Mouse (Mus musculus): ENCODE results near the gene Slc25a39. TPM values are rescaled to one million over a fixed set of nuclear protein-coding genes. Genes with fewer than 3 reads are reported as not detected.

Slc25a39 gene
- 85.9 and 88.4 TPM in 2 replicates for polyA plus RNA-seq (2012; rRNA removed)

GRCm38 (mm10) chr11:102407834-102408215, at the start of gene Slc25a39:
Slc25a39 (minus strand) TSS chr11:102407946.
- H3K4me1 ChIP-seq (ENCODE audit: control insufficient read depth, insufficient read depth, low read length): 0 out of 2 replicates have a peak, but pooled peaks cover 2% of the 10 kb centered on the region

GRCm38 (mm10) chr11:102455740-102456396, 48.1 kb upstream of the Slc25a39 start:
- no peaks in the 10 kb centered on the region for H3K4me1 ChIP-seq (ENCODE audit: control insufficient read depth, insufficient read depth, low read length)
- peak overlapping the region; percentile 57 for H3K4me3 ChIP-seq (ENCODE audit: insufficient read depth, low read length)
- TF ChIP-seq POLR2A (IDR thresholded peaks at IDR 0.05; ENCODE audit: extremely low read depth, insufficient read depth, low read length): 0 out of 2 replicates have a peak, but pooled peaks have one; percentile 27
- TF ChIP-seq CTCF (IDR thresholded peaks at IDR 0.05; ENCODE audit: extremely low read depth, insufficient read depth, low read length): no peak
- H3K27ac ChIP-seq (ENCODE audit: insufficient read depth, low read length): no peak overlapping the region

More at GRCm38 (mm10) chr11:102407834-102408215, at the start of gene Slc25a39:
- Histone ChIP-seq H3K4me3 (ENCODE audit: insufficient read depth, low read length) (peak within 1 kb of the TSS; percentile 76), H3K27ac (ENCODE audit: insufficient read depth, low read length) (peak within 1 kb of the TSS; percentile 74)
- TF ChIP-seq CTCF (IDR thresholded peaks at IDR 0.05; ENCODE audit: extremely low read depth, insufficient read depth, low read length) (no peak), POLR2A (IDR thresholded peaks at IDR 0.05; ENCODE audit: extremely low read depth, insufficient read depth, low read length) (no peak)

GRCm38 (mm10) chr11:102453131-102453530, 45.4 kb upstream of the Slc25a39 start:
- Histone ChIP-seq H3K27ac (ENCODE audit: insufficient read depth, low read length) (no peak overlapping the region), H3K4me1 (ENCODE audit: control insufficient read depth, insufficient read depth, low read length) (peaks cover 3% of the 10 kb centered on the region), H3K4me3 (ENCODE audit: insufficient read depth, low read length) (no peak overlapping the region)
- TF ChIP-seq POLR2A (IDR thresholded peaks at IDR 0.05; ENCODE audit: extremely low read depth, insufficient read depth, low read length) (no peak), CTCF (IDR thresholded peaks at IDR 0.05; ENCODE audit: extremely low read depth, insufficient read depth, low read length) (no peak)

GRCm38 (mm10) chr11:102449043-102450008, 41.6 kb upstream of the Slc25a39 start:
- no peak for TF ChIP-seq POLR2A (IDR thresholded peaks at IDR 0.05; ENCODE audit: extremely low read depth, insufficient read depth, low read length)
- no peak for TF ChIP-seq CTCF (IDR thresholded peaks at IDR 0.05; ENCODE audit: extremely low read depth, insufficient read depth, low read length)
- Histone ChIP-seq H3K4me3 (ENCODE audit: insufficient read depth, low read length) (no peak overlapping the region; the same call in 1 of the 2 replicates), H3K4me1 (ENCODE audit: control insufficient read depth, insufficient read depth, low read length) (peaks cover 6% of the 10 kb centered on the region), H3K27ac (ENCODE audit: insufficient read depth, low read length) (no peak overlapping the region)

GRCm38 (mm10) chr11:102448327-102448726, 40.6 kb upstream of the Slc25a39 start:
- H3K4me1 ChIP-seq (ENCODE audit: control insufficient read depth, insufficient read depth, low read length): peaks cover 6% of the 10 kb centered on the region
- peak overlapping the region; percentile 77 for H3K27ac ChIP-seq (ENCODE audit: insufficient read depth, low read length)
- no peak for TF ChIP-seq CTCF (IDR thresholded peaks at IDR 0.05; ENCODE audit: extremely low read depth, insufficient read depth, low read length)
- TF ChIP-seq POLR2A (IDR thresholded peaks at IDR 0.05; ENCODE audit: extremely low read depth, insufficient read depth, low read length): peak; percentile 46; the same call in 1 of the 2 replicates
- peak overlapping the region; percentile 21 for H3K4me3 ChIP-seq (ENCODE audit: insufficient read depth, low read length)

GRCm38 (mm10) chr11:102447497-102447896, 39.8 kb upstream of the Slc25a39 start, which contains the start of gene Fam171a2:
Fam171a2 (minus strand) TSS chr11:102447682.
- TF ChIP-seq CTCF (IDR thresholded peaks at IDR 0.05; ENCODE audit: extremely low read depth, insufficient read depth, low read length): 0 out of 2 replicates have a peak, but pooled peaks have one; percentile 20
- TF ChIP-seq POLR2A (IDR thresholded peaks at IDR 0.05; ENCODE audit: extremely low read depth, insufficient read depth, low read length): peak; percentile 61
- peak within 1 kb of the TSS; percentile 77 for H3K27ac ChIP-seq (ENCODE audit: insufficient read depth, low read length)
- H3K4me1 ChIP-seq (ENCODE audit: control insufficient read depth, insufficient read depth, low read length): peaks cover 6% of the 10 kb centered on the region
- peak within 1 kb of the TSS; percentile 80 for H3K4me3 ChIP-seq (ENCODE audit: insufficient read depth, low read length)

- Histone ChIP-seq H3K4me3 (ENCODE audit: insufficient read depth, low read length) (peak overlapping the region; percentile 80), H3K27ac (ENCODE audit: insufficient read depth, low read length) (peak overlapping the region; percentile 74), H3K4me1 (ENCODE audit: control insufficient read depth, insufficient read depth, low read length) (peaks cover 6% of the 10 kb centered on the region)
- no peak for TF ChIP-seq POLR2A (IDR thresholded peaks at IDR 0.05; ENCODE audit: extremely low read depth, insufficient read depth, low read length)
- TF ChIP-seq CTCF (IDR thresholded peaks at IDR 0.05; ENCODE audit: extremely low read depth, insufficient read depth, low read length): no peak
Observed at GRCm38 (mm10) chr11:102446581-102447461, 39.1 kb upstream of the Slc25a39 start.

- 0 out of 2 replicates have a peak overlapping the region, but pooled peaks have one; percentile 20 for H3K27ac ChIP-seq (ENCODE audit: insufficient read depth, low read length)
- TF ChIP-seq CTCF (IDR thresholded peaks at IDR 0.05; ENCODE audit: extremely low read depth, insufficient read depth, low read length): no peak
- no peak for TF ChIP-seq POLR2A (IDR thresholded peaks at IDR 0.05; ENCODE audit: extremely low read depth, insufficient read depth, low read length)
Observed at GRCm38 (mm10) chr11:102445891-102446361, 38.2 kb upstream of the Slc25a39 start.

More at GRCm38 (mm10) chr11:102445891-102446361, 38.2 kb upstream of the Slc25a39 start:
- H3K4me1 ChIP-seq (ENCODE audit: control insufficient read depth, insufficient read depth, low read length): peaks cover 6% of the 10 kb centered on the region
- H3K4me3 ChIP-seq (ENCODE audit: insufficient read depth, low read length): peak overlapping the region; percentile 80
